9 mouse cellular contexts compared by ENCODE assay signal in the genomic region with DNA sequence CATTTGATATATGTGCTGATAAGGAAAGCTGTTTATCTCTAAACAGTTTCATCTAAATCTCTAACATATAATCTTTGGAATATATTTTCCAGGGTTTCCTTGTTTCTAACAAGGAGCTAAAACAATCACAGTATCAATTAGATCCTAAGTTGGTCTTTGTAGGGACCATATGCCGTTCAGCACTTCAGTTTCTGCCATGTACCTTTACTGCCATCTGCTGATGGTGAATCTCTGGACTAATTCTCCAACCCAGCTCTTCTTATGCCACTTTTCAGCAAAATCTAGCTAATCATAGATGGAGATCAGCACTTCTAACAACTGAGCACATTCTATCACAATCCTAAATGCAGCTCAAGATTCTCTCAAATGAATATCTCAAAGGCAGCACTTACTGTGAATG.
DNase-seq lines count a peak whose midpoint lies in the region; ATAC-seq and TF ChIP-seq lines count a peak whose summit lies in the region.
"Had no signal": no experiment of that assay in that cellular context is flagged by ENCODE, and none has a peak within 500 bp of the region (broad histone marks: within the 10 kb centered on the region; RNA-seq: fewer than 3 reads in every experiment).

No protein-coding gene starts in this region.

- WGBS in kidney, postnatal 0 days = 10% methylated on average over 1 of the region's 1 CpGs
- 10% methylated on average over 1 of the region's 1 CpGs for WGBS in kidney, adult 2 months
- WGBS in liver, embryonic 12.5 days (ENCODE audit: insufficient replicate concordance) = 43% methylated on average over 1 of the region's 1 CpGs

- peak; percentile 43 for DNase-seq in kidney, postnatal 0 days (ENCODE audit: low spot score)
- DNase-seq in kidney, adult 2 months = no peak
- DNase-seq in embryo, embryonic 11.5 days (ENCODE audit: low read depth, low spot score) = peak; percentile 7
- DNase-seq in layer of hippocampus, postnatal 14 days (ENCODE audit: low spot score in 2 of 2) = peak; percentile 31 to 71
- peak; percentile 42 to 61 for DNase-seq in right cerebral cortex, adult 2 months (ENCODE audit: low spot score in 2 of 2)
- no peak for DNase-seq in thymus, postnatal 0 days (ENCODE audit: low spot score)
- DNase-seq in kidney, postnatal 25 days = no peak

- TF ChIP-seq POLR2A in kidney, adult 2 months (IDR thresholded peaks at IDR 0.05; ENCODE audit: low read depth, low read length) = no peak

- ATAC-seq in kidney, postnatal 0 days (replicated peaks; ENCODE audit: low FRiP score, low read depth) = no peak
- no peak for ATAC-seq in liver, embryonic 12.5 days

- no peaks in the 10 kb centered on the region for H3K27me3 ChIP-seq in kidney, postnatal 0 days (ENCODE audit: insufficient read depth, low read length)
- H3K27me3 ChIP-seq in kidney, adult 2 months (replicated peaks; ENCODE audit: control insufficient read depth, insufficient read depth, low read length) = no peaks in the 10 kb centered on the region
- no peaks in the 10 kb centered on the region for H3K27me3 ChIP-seq in liver, embryonic 12.5 days (replicated peaks)

- H3K4me2 ChIP-seq in kidney, postnatal 0 days (ENCODE audit: low read length) = no peak overlapping the region
- H3K4me2 ChIP-seq in liver, embryonic 12.5 days = no peak overlapping the region
- H3K4me2 ChIP-seq: liver, embryonic 11.5 days had no signal

- H3K4me3 ChIP-seq in kidney, postnatal 0 days (replicated peaks; ENCODE audit: low read depth, low read length) = no peak overlapping the region
- H3K4me3 ChIP-seq in kidney, adult 2 months (ENCODE audit: insufficient read depth, low read depth, low read length) = no peak overlapping the region
- H3K4me3 ChIP-seq in liver, embryonic 12.5 days = no peak overlapping the region

- no peak overlapping the region for H3K9ac ChIP-seq in kidney, postnatal 0 days (ENCODE audit: low read depth, low read length)
- H3K9ac ChIP-seq in liver, embryonic 12.5 days = no peak overlapping the region

- no peaks in the 10 kb centered on the region for H3K36me3 ChIP-seq in kidney, postnatal 0 days (ENCODE audit: insufficient read depth, low read length)
- H3K36me3 ChIP-seq in kidney, adult 2 months (ENCODE audit: control insufficient read depth, insufficient read depth, low read length) = no peaks in the 10 kb centered on the region
- no peaks in the 10 kb centered on the region for H3K36me3 ChIP-seq in liver, embryonic 12.5 days

- H3K4me1 ChIP-seq in kidney, postnatal 0 days (replicated peaks; ENCODE audit: insufficient read depth, low read length) = no peaks in the 10 kb centered on the region
- no peaks in the 10 kb centered on the region for H3K4me1 ChIP-seq in kidney, adult 2 months (ENCODE audit: control insufficient read depth, insufficient read depth, low read length)
- no peaks in the 10 kb centered on the region for H3K4me1 ChIP-seq in liver, embryonic 12.5 days

- peak; percentile 69 for TF ChIP-seq CTCF in kidney, postnatal 0 days (IDR thresholded peaks at IDR 0.05; ENCODE audit: low read depth)
- TF ChIP-seq CTCF in kidney, adult 2 months (conservative IDR thresholded peaks at IDR 0.05; ENCODE audit: insufficient read depth, insufficient read length, low read depth, low read length) = no peak

- H3K9me3 ChIP-seq in kidney, postnatal 0 days (replicated peaks; ENCODE audit: low read length) = no peaks in the 10 kb centered on the region
- no peaks in the 10 kb centered on the region for H3K9me3 ChIP-seq in liver, embryonic 12.5 days (replicated peaks)

- no peak overlapping the region for H3K27ac ChIP-seq in kidney, postnatal 0 days
- no peak overlapping the region for H3K27ac ChIP-seq in kidney, adult 2 months (ENCODE audit: insufficient read depth, low read depth, low read length)
- no peak overlapping the region for H3K27ac ChIP-seq in liver, embryonic 12.5 days

Comparison
In these comparisons a context has a peak if more than half of its experiments do, and no peak if none do; other contexts are left out.
1. DNase-seq: peak in kidney, postnatal 0 days (single experiment), embryo, embryonic 11.5 days (single experiment), layer of hippocampus, postnatal 14 days (2 of 2) and right cerebral cortex, adult 2 months (2 of 2); none in kidney, adult 2 months (single experiment), thymus, postnatal 0 days (single experiment) and kidney, postnatal 25 days (0 of 2).